Mouse (Mus musculus): ENCODE measurements around the gene Dusp1.

DNA sequence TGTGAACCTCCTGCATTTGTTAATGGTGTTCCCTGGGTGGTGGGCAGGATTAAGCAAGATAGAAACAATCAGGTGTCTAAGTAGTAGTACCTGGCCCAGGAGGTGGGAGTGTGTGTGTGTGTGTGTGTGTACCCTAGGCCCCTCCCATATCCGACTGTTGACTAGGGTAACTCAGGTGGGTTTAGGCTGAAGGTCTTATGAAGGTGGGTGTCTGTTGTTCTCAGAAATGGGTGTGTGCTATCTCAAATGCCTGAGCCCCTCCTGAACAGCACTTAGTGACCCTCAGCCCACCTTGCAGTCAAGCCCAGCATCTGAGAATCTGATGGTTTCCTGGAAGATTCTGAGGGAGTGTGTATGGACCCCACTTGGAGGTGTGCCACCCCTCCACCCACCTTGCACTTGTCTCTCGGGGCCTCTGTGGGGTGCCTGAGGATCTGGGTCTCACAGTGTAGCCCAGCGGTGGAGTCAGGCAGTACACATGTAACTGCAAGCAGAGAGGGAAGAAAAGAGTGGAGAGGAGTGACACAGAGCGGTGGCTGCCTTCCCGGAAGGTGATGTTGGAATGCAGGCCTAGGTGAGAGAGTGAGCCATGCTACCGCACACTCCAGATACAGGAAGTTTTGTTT is 35.0 kb upstream of the Dusp1 start:
- TF ChIP-seq GATA1 (IDR thresholded peaks at IDR 0.05; ENCODE audit: low read length) (no peak), TAL1 (IDR thresholded peaks at IDR 0.05; ENCODE audit: low read length) (no peak)

All from erythroblast, embryonic 14.5 days (primary cell).